Mouse (Mus musculus) gonadal fat pad, adult 2 months (tissue): Measurements from ENCODE around the gene Tgif2. TPM values are rescaled to one million over a fixed set of nuclear protein-coding genes. Genes with fewer than 3 reads are reported as not detected.
"Not testable (repeated sequence)": the region's sequence is repeated elsewhere in the genome, so short reads cannot be mapped to it uniquely, and the experiment has no call there.

Experiments used
- DNase-seq: peaks from one replicate; pipeline ENCODE4 v3.0.0-alpha.2; 2012; ENCODE audit warnings: low read depth
- polyA plus RNA-seq: library from polyadenylated mRNA; depleted of rRNA; stranded (reverse); fragments of >200 nt; gene quantifications from 2 replicates; pipeline ENCODE4 v1.2.3, GENCODE M21; 2012; rRNA removed

The Tgif2 gene
- polyA plus RNA-seq: 5.3 and 5.7 TPM in 2 replicates

GRCm38 (mm10) chr2:156839319-156840191 is at the start of gene Tgif2:
Gene Tgif2, plus strand, starts transcription at chr2:156840007.
- DNase-seq: no peak

GRCm38 (mm10) chr2:156798516-156798915 is 41.3 kb upstream of the Tgif2 start:
- DNase-seq: no peak

- DNase-seq: no peak
Observed at GRCm38 (mm10) chr2:156801045-156801444, 38.8 kb upstream of the Tgif2 start.

- DNase-seq: not testable (repeated sequence)
Observed at GRCm38 (mm10) chr2:156802116-156802515, 37.7 kb upstream of the Tgif2 start.

GRCm38 (mm10) chr2:156803698-156804372 is 36.0 kb upstream of the Tgif2 start:
- no peak for DNase-seq

- DNase-seq: no peak
Observed at GRCm38 (mm10) chr2:156804589-156804988, 35.2 kb upstream of the Tgif2 start.

GRCm38 (mm10) chr2:156806886-156807285 is 32.9 kb upstream of the Tgif2 start:
- DNase-seq: no peak

GRCm38 (mm10) chr2:156809579-156809978 is 30.2 kb upstream of the Tgif2 start:
- no peak for DNase-seq

GRCm38 (mm10) chr2:156810716-156811115 is 29.1 kb upstream of the Tgif2 start:
- no peak for DNase-seq

- DNase-seq: no peak
Observed at GRCm38 (mm10) chr2:156811556-156811955, 28.3 kb upstream of the Tgif2 start.

GRCm38 (mm10) chr2:156814344-156814801 is 25.4 kb upstream of the Tgif2 start:
- no peak for DNase-seq

- DNase-seq: no peak
Observed at GRCm38 (mm10) chr2:156814893-156815292, 24.9 kb upstream of the Tgif2 start.

GRCm38 (mm10) chr2:156815412-156815811 is 24.4 kb upstream of the Tgif2 start:
- DNase-seq: no peak

- no peak for DNase-seq
Observed at GRCm38 (mm10) chr2:156816116-156816515, 23.7 kb upstream of the Tgif2 start.

GRCm38 (mm10) chr2:156825128-156825527 is 14.7 kb upstream of the Tgif2 start:
- not testable (repeated sequence) for DNase-seq

GRCm38 (mm10) chr2:156834336-156834735 is 5.5 kb upstream of the Tgif2 start:
- DNase-seq: no peak

GRCm38 (mm10) chr2:156838839-156839238 is 968 bp upstream of the Tgif2 start:
- no peak for DNase-seq

- no peak for DNase-seq
Observed at GRCm38 (mm10) chr2:156840301-156841027, 657 bp downstream of the Tgif2 start.

GRCm38 (mm10) chr2:156841028-156841840 is 1.4 kb downstream of the Tgif2 start:
- no peak for DNase-seq

- no peak for DNase-seq
Observed at GRCm38 (mm10) chr2:156841841-156842706, 2.3 kb downstream of the Tgif2 start.
